Mouse (Mus musculus) bone marrow, adult 2 months (tissue): ENCODE measurements around the gene Klhdc8a.

Source experiments
- CTCF ChIP-seq: fragments of 200-500 bp; IDR thresholded peaks from 2 replicates; pipeline ENCODE4 v1.5.1; 2011; ENCODE audit warnings: low read length, control low read depth; ENCODE audit not compliant: control insufficient read depth, insufficient read depth
- POLR2A ChIP-seq: fragments of 200-500 bp; IDR thresholded peaks from 2 replicates; pipeline ENCODE4 v1.6.1; 2011; ENCODE audit warnings: low read depth, mild to moderate bottlenecking, control low read depth, low read length, borderline replicate concordance; ENCODE audit not compliant: control insufficient read depth

DNA sequence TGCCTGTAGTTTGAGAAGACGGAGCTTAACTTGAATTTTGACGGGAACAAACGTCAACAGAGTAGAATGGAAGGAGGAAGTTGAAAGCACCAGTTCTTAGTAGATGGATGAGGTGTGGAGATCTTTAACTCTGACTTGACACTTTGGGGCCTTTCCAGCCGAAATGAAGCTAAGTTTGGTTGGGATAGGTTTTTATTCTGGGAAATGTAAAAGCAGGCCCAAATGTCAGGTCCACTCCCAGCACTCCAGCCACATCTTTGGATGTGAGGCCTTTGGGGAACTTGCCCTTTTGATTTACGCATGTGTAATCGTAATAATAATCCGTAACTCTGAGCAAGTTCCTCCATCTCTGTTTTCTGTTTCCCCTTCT lies 18.2 kb downstream of the Klhdc8a start:
- TF ChIP-seq CTCF (no peak), POLR2A (no peak)
